9 mouse cellular contexts compared by ENCODE assay signal in the genomic region with DNA sequence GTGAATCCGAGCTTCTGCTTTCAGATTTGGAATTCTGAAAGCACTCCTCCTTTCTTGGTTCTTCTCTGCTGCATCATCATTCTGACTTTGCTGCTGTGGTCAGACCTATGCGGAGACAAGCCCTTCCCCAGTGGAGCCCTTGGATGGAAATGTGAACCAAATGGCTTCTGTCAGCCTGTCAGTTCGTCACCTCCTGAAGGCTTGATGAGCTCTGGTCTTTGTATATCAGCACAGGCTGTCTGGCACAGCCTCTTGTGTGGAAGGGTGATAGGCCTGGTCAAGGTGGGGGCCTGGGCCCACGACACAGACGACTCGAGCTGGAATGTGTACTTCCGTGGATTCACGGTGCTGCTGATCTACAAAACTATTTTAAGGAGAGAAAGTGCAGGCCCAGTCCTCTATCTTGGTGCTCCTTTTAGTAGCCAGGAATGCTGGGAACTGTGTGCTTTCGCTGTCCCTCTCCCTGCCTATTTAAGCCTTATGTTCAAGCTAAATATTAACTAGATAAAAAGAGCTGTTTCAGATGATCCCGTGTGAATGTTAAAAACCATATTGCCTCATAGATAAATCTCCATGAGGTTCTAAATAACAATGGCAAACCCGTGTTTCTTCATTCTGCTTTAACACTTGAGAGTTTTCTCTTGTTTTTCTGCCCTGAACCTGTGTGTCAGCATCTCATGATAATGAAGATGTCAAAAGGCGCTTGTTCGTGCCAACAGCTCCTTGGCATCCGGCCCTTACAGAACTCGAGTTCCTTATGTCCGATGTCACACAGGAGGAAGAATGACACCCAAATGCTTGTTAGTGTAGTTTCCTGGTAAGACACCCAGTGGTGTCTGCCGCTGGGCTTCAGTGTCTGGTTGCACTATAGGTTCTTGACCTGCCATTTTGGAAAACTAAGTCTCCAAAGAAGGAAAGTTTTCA. TPM values are rescaled to one million over a fixed set of nuclear protein-coding genes. Genes with fewer than 3 reads are reported as not detected.
A peak's percentile ranks its signal among the peaks of the same experiment; 100 is the strongest.
DNase-seq lines count a peak whose midpoint lies in the region.
"Had no signal": no experiment of that assay in that cellular context is flagged by ENCODE, and none has a peak within 500 bp of the region (broad histone marks: within the 10 kb centered on the region; RNA-seq: fewer than 3 reads in every experiment).

Cacna1c (minus strand) TSS at position 37 of the 924 bp plus-strand sequence.

- intact Hi-C loops in left cerebral cortex, postnatal 10 days (cut with DNase I) = loop anchor here (10.0 kb wide), 1 partner anchor 552 kb away; no protein-coding TSS in a partner anchor

- peak; percentile 20 for DNase-seq in embryo, embryonic 10.5 days (ENCODE audit: low spot score)
- DNase-seq in embryo, embryonic 9.5 days (ENCODE audit: extremely low spot score) = no peak
- peak; percentile 17 for DNase-seq in MN1 (ENCODE audit: low spot score)
- peak; percentile 77 to 81 for DNase-seq in heart, adult 9 months (ENCODE audit: low spot score in 2 of 2)
- DNase-seq in left cerebral cortex, postnatal 10 days (ENCODE audit: extremely low spot score in 1 of 2, low spot score in 2 of 2) = no peak
- no peak for DNase-seq in right cerebral cortex, postnatal 4 days
- DNase-seq in thymus, postnatal 14 days = no peak
- DNase-seq in urinary bladder, postnatal 10 days (ENCODE audit: low spot score) = no peak

RNA-seq across cellular contexts. Expression of gene Cacna1c, which starts in this region (rescaled TPM):
- total RNA-seq in left cerebral cortex, postnatal 10 days (2021) = 10 to 100 TPM; 66.2 to 66.7 TPM
- total RNA-seq: hematopoietic stem cell, adult 5-6 weeks had no signal

Comparison
In these comparisons a context has a peak if more than half of its experiments do, and no peak if none do; other contexts are left out.
1. DNase-seq: peak in embryo, embryonic 10.5 days (single experiment), MN1 (single experiment) and heart, adult 9 months (2 of 2); none in embryo, embryonic 9.5 days (single experiment), left cerebral cortex, postnatal 10 days (0 of 2), right cerebral cortex, postnatal 4 days (single experiment), thymus, postnatal 14 days (single experiment) and urinary bladder, postnatal 10 days (single experiment).